Comparison of ENCODE assay signal across 12 mouse cellular contexts in the genomic region with DNA sequence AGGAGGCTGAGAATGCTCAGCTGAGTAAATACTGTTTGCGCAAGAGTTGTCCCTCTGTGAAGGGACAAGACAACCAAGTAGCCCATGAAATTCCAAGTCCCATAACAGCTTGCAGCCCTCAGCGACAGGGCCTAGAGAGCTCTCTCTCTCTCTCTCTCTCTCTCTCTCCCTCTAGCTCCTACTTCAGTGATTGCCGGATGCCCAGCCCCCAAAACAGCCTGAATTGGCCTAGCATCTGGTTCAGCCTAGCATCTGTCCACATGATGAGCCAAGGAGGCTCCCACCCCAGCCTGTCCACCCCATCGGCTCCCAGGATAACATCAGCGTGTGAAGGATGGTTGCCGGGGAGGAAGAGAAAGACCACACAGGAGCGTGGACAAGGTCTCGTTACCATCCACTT.
DNase-seq lines count a peak whose midpoint lies in the region; ATAC-seq and TF ChIP-seq lines count a peak whose summit lies in the region.
"Had no signal": no experiment of that assay in that cellular context is flagged by ENCODE, and none has a peak within 500 bp of the region (broad histone marks: within the 10 kb centered on the region; RNA-seq: fewer than 3 reads in every experiment).

No protein-coding gene starts in this region.

- intact Hi-C loops in gastrocnemius, postnatal 14 days (cut with DNase I; ENCODE audit: low total_unique reads) = no loop called here

- 53% methylated on average over 8 of the region's 8 CpGs for WGBS in midbrain, embryonic 11.5 days
- WGBS in midbrain, embryonic 15.5 days = 58% methylated on average over 8 of the region's 8 CpGs
- 40% methylated on average over 8 of the region's 8 CpGs for WGBS in lung, postnatal 0 days
- WGBS in stomach, embryonic 15.5 days = 53% methylated on average over 8 of the region's 8 CpGs

- no peaks in the 10 kb centered on the region for H3K36me3 ChIP-seq in midbrain, embryonic 11.5 days (ENCODE audit: control insufficient read depth, insufficient read depth, low read length)
- H3K36me3 ChIP-seq in midbrain, embryonic 15.5 days (replicated peaks) = no peaks in the 10 kb centered on the region
- H3K36me3 ChIP-seq in lung, postnatal 0 days (ENCODE audit: insufficient read depth, low read length) = no peaks in the 10 kb centered on the region
- no peaks in the 10 kb centered on the region for H3K36me3 ChIP-seq in stomach, embryonic 15.5 days
- H3K36me3 ChIP-seq: liver, embryonic 12.5 days had no signal

- H3K9me3 ChIP-seq in midbrain, embryonic 11.5 days (ENCODE audit: control insufficient read depth, low read length) = no peaks in the 10 kb centered on the region
- H3K9me3 ChIP-seq in midbrain, embryonic 15.5 days = no peaks in the 10 kb centered on the region
- H3K9me3 ChIP-seq in lung, postnatal 0 days (ENCODE audit: low read length) = no peaks in the 10 kb centered on the region
- H3K9me3 ChIP-seq in stomach, embryonic 15.5 days = no peaks in the 10 kb centered on the region
- H3K9me3 ChIP-seq: liver, embryonic 12.5 days had no signal

- DNase-seq in gastrocnemius, postnatal 14 days = peak; percentile 36
- DNase-seq in gastrocnemius, postnatal 25 days = no peak
- DNase-seq in midbrain, embryonic 11.5 days (ENCODE audit: low spot score, missing footprints) = no peak
- peak; percentile 75 for DNase-seq in lung, postnatal 0 days (ENCODE audit: low spot score)
- no peak for DNase-seq in thymus, postnatal 10 days (ENCODE audit: low spot score in 2 of 2)
- DNase-seq in cerebellum, postnatal 25 days = no peak
- DNase-seq: thymus, postnatal 36 days had no signal

- H3K4me2 ChIP-seq in midbrain, embryonic 11.5 days = no peak overlapping the region
- H3K4me2 ChIP-seq in midbrain, embryonic 15.5 days = no peak overlapping the region
- H3K4me2 ChIP-seq in lung, postnatal 0 days (replicated peaks; ENCODE audit: low read depth, low read length) = no peak overlapping the region
- no peak overlapping the region for H3K4me2 ChIP-seq in stomach, embryonic 15.5 days
- H3K4me2 ChIP-seq: heart, embryonic 11.5 days; liver, embryonic 12.5 days had no signal

- 0 out of 2 replicates have a peak overlapping the region, but pooled peaks have one; percentile 16 for H3K27ac ChIP-seq in midbrain, embryonic 11.5 days (ENCODE audit: low read depth, low read length)
- no peak overlapping the region for H3K27ac ChIP-seq in midbrain, embryonic 15.5 days
- no peak overlapping the region for H3K27ac ChIP-seq in lung, postnatal 0 days (ENCODE audit: low read length)
- no peak overlapping the region for H3K27ac ChIP-seq in stomach, embryonic 15.5 days
- H3K27ac ChIP-seq: liver, embryonic 12.5 days had no signal

- no peak overlapping the region for H3K4me3 ChIP-seq in midbrain, embryonic 11.5 days (ENCODE audit: low read depth, low read length)
- no peak overlapping the region for H3K4me3 ChIP-seq in midbrain, embryonic 15.5 days
- H3K4me3 ChIP-seq in lung, postnatal 0 days (ENCODE audit: low read depth, low read length) = no peak overlapping the region
- no peak overlapping the region for H3K4me3 ChIP-seq in stomach, embryonic 15.5 days (replicated peaks)
- H3K4me3 ChIP-seq: liver, embryonic 12.5 days had no signal

- TF ChIP-seq EP300 in lung, postnatal 0 days (IDR thresholded peaks at IDR 0.05) = 0 out of 2 replicates have a peak, but pooled peaks have one; percentile 23

- ATAC-seq in midbrain, embryonic 11.5 days (ENCODE audit: low FRiP score) = no peak
- ATAC-seq in midbrain, embryonic 15.5 days (replicated peaks) = no peak
- ATAC-seq in lung, postnatal 0 days = peak; percentile 89
- ATAC-seq in stomach, embryonic 15.5 days (ENCODE audit: insufficient read depth, low FRiP score, low read depth) = peak; percentile 50; the same call in 1 of the 2 replicates
- ATAC-seq: inflammation-experienced regulatory T-cells, adult 6 months; liver, embryonic 12.5 days had no signal

- H3K4me1 ChIP-seq in midbrain, embryonic 11.5 days (ENCODE audit: control insufficient read depth, insufficient read depth, low read length) = no peaks in the 10 kb centered on the region
- H3K4me1 ChIP-seq in midbrain, embryonic 15.5 days = 0 out of 2 replicates have a peak, but pooled peaks cover 4% of the 10 kb centered on the region
- no peaks in the 10 kb centered on the region for H3K4me1 ChIP-seq in lung, postnatal 0 days (ENCODE audit: insufficient read depth, low read depth, low read length)
- peaks cover 4% of the 10 kb centered on the region; the same call in 1 of the 2 replicates for H3K4me1 ChIP-seq in stomach, embryonic 15.5 days
- H3K4me1 ChIP-seq: liver, embryonic 12.5 days had no signal

- no peaks in the 10 kb centered on the region for H3K27me3 ChIP-seq in midbrain, embryonic 11.5 days (ENCODE audit: control insufficient read depth, insufficient read depth, low read length)
- no peaks in the 10 kb centered on the region for H3K27me3 ChIP-seq in midbrain, embryonic 15.5 days (replicated peaks)
- H3K27me3 ChIP-seq in lung, postnatal 0 days (replicated peaks; ENCODE audit: insufficient read depth, low read length) = no peaks in the 10 kb centered on the region
- no peaks in the 10 kb centered on the region for H3K27me3 ChIP-seq in stomach, embryonic 15.5 days (replicated peaks)
- H3K27me3 ChIP-seq: liver, embryonic 12.5 days had no signal

- H3K9ac ChIP-seq in midbrain, embryonic 11.5 days (ENCODE audit: low read length) = no peak overlapping the region
- no peak overlapping the region for H3K9ac ChIP-seq in midbrain, embryonic 15.5 days
- H3K9ac ChIP-seq in lung, postnatal 0 days (replicated peaks; ENCODE audit: low read depth) = no peak overlapping the region
- no peak overlapping the region for H3K9ac ChIP-seq in stomach, embryonic 15.5 days
- H3K9ac ChIP-seq: liver, embryonic 12.5 days had no signal

- no peak for TF ChIP-seq CTCF in lung, postnatal 0 days (IDR thresholded peaks at IDR 0.05)

Comparison
In these comparisons a context has a peak if more than half of its experiments do, and no peak if none do; other contexts are left out.
1. DNase-seq: peak in gastrocnemius, postnatal 14 days (single experiment) and lung, postnatal 0 days (single experiment); none in gastrocnemius, postnatal 25 days (single experiment), midbrain, embryonic 11.5 days (single experiment), thymus, postnatal 10 days (0 of 2) and cerebellum, postnatal 25 days (0 of 2).
2. ATAC-seq: peak in lung, postnatal 0 days (single experiment) and stomach, embryonic 15.5 days (single experiment); none in midbrain, embryonic 11.5 days (single experiment) and midbrain, embryonic 15.5 days (single experiment).